Mouse (Mus musculus) erythroblast, embryonic 14.5 days (primary cell): Measurements from ENCODE around the gene Olfr313.

Experiments used
- GATA1 ChIP-seq: IDR thresholded peaks from 2 replicates; pipeline ENCODE4 v1.6.1; 2012; ENCODE audit warnings: low read length, inconsistent platforms, mixed read lengths
- TAL1 ChIP-seq: IDR thresholded peaks from 3 replicates; pipeline ENCODE4 v1.6.1; 2012; ENCODE audit warnings: low read length, inconsistent platforms, mixed read lengths

DNA sequence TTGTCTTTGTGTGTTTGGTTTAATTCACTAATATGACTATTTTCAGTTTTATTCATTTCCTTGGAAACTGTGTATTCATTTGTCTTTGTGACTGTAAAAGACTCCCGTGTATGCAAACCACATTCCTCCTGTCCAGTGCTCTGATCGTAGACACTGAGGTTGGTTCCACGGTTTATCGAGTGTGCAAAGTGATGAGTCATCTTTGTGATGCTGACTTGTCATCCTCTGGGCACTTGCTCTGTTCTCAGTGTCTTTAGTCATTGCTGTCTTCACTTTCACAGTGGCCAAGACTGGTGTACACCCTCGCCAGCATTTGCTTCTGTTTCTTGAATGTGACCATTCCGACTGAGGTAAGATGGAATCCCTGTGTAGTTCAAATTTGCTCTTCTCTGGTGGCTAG is 24.2 kb upstream of the Olfr313 start:
- TF ChIP-seq GATA1 (no peak), TAL1 (no peak)
